15 mouse cellular contexts compared by ENCODE assay signal in genomic region chr17:84749297-84749696, GRCm38 (mm10). TPM values are rescaled to one million over a fixed set of nuclear protein-coding genes. Genes with fewer than 3 reads are reported as not detected.
A peak's percentile ranks its signal among the peaks of the same experiment; 100 is the strongest.
DNase-seq lines count a peak whose midpoint lies in the region; ATAC-seq and TF ChIP-seq lines count a peak whose summit lies in the region.
"Had no signal": no experiment of that assay in that cellular context is flagged by ENCODE, and none has a peak within 500 bp of the region (broad histone marks: within the 10 kb centered on the region; RNA-seq: fewer than 3 reads in every experiment).

No protein-coding gene starts in this region.

- H3K4me3 ChIP-seq in midbrain, embryonic 14.5 days (replicated peaks; ENCODE audit: low read depth, low read length) = no peak overlapping the region
- no peak overlapping the region for H3K4me3 ChIP-seq in midbrain, embryonic 11.5 days (ENCODE audit: low read depth, low read length)
- H3K4me3 ChIP-seq in forebrain, postnatal 0 days (ENCODE audit: low read depth, low read length) = no peak overlapping the region
- H3K4me3 ChIP-seq: embryonic facial prominence, embryonic 15.5 days; kidney, embryonic 15.5 days; liver, embryonic 15.5 days had no signal

- peaks cover 3% of the 10 kb centered on the region; the same call in 1 of the 2 replicates for H3K36me3 ChIP-seq in midbrain, embryonic 14.5 days (ENCODE audit: control insufficient read depth, insufficient read depth, low read length)
- no peaks in the 10 kb centered on the region for H3K36me3 ChIP-seq in midbrain, embryonic 11.5 days (ENCODE audit: control insufficient read depth, insufficient read depth, low read length)
- peaks cover 6% of the 10 kb centered on the region; the same call in 1 of the 2 replicates for H3K36me3 ChIP-seq in forebrain, postnatal 0 days (ENCODE audit: insufficient read depth)

- no peak overlapping the region for H3K27ac ChIP-seq in midbrain, embryonic 14.5 days (replicated peaks; ENCODE audit: low read depth, low read length)
- H3K27ac ChIP-seq in midbrain, embryonic 11.5 days (ENCODE audit: low read depth, low read length) = no peak overlapping the region
- H3K27ac ChIP-seq in forebrain, postnatal 0 days (ENCODE audit: low read depth, low read length) = no peak overlapping the region
- H3K27ac ChIP-seq: embryonic facial prominence, embryonic 15.5 days; liver, embryonic 15.5 days had no signal

- no peak for TF ChIP-seq CTCF in forebrain, postnatal 0 days (IDR thresholded peaks at IDR 0.05; ENCODE audit: low read depth)

- no peak for ATAC-seq in midbrain, embryonic 14.5 days (ENCODE audit: low FRiP score, low TSS enrichment)
- ATAC-seq in midbrain, embryonic 11.5 days (ENCODE audit: low FRiP score) = no peak
- peak; percentile 86 for ATAC-seq in forebrain, postnatal 0 days
- no peak for ATAC-seq in cerebellum, adult (ENCODE audit: insufficient number of reproducible peaks, low FRiP score, low TSS enrichment)
- no peak for ATAC-seq in megakaryocyte progenitor cell, adult 5-6 weeks (replicated peaks; ENCODE audit: poor library complexity)

- peaks cover 35% of the 10 kb centered on the region for H3K4me1 ChIP-seq in midbrain, embryonic 14.5 days (ENCODE audit: control insufficient read depth, insufficient read depth, low read length)
- H3K4me1 ChIP-seq in midbrain, embryonic 11.5 days (ENCODE audit: control insufficient read depth, insufficient read depth, low read length) = peaks cover 12% of the 10 kb centered on the region
- H3K4me1 ChIP-seq in forebrain, postnatal 0 days (ENCODE audit: insufficient read depth) = no peaks in the 10 kb centered on the region
- H3K4me1 ChIP-seq: embryonic facial prominence, embryonic 15.5 days had no signal

- 46% methylated on average over 8 of the region's 8 CpGs for WGBS in midbrain, embryonic 14.5 days
- 85% methylated on average over 8 of the region's 8 CpGs for WGBS in midbrain, embryonic 11.5 days
- WGBS in forebrain, postnatal 0 days = 14% methylated on average over 8 of the region's 8 CpGs

- H3K9ac ChIP-seq in midbrain, embryonic 14.5 days (replicated peaks; ENCODE audit: low read length) = no peak overlapping the region
- no peak overlapping the region for H3K9ac ChIP-seq in midbrain, embryonic 11.5 days (ENCODE audit: low read length)
- H3K9ac ChIP-seq in forebrain, postnatal 0 days = no peak overlapping the region
- H3K9ac ChIP-seq: embryonic facial prominence, embryonic 15.5 days; kidney, embryonic 15.5 days; liver, embryonic 15.5 days had no signal

- no peaks in the 10 kb centered on the region for H3K27me3 ChIP-seq in midbrain, embryonic 14.5 days (ENCODE audit: control insufficient read depth, insufficient read depth, low read length)
- no peaks in the 10 kb centered on the region for H3K27me3 ChIP-seq in midbrain, embryonic 11.5 days (ENCODE audit: control insufficient read depth, insufficient read depth, low read length)
- H3K27me3 ChIP-seq in forebrain, postnatal 0 days (ENCODE audit: insufficient read depth, low read length) = no peaks in the 10 kb centered on the region
- H3K27me3 ChIP-seq: embryonic facial prominence, embryonic 15.5 days; kidney, embryonic 15.5 days; liver, embryonic 15.5 days had no signal

- H3K4me2 ChIP-seq in midbrain, embryonic 14.5 days (ENCODE audit: low read length) = no peak overlapping the region
- H3K4me2 ChIP-seq in midbrain, embryonic 11.5 days = no peak overlapping the region
- no peak overlapping the region for H3K4me2 ChIP-seq in forebrain, postnatal 0 days (ENCODE audit: low read depth)
- H3K4me2 ChIP-seq: embryonic facial prominence, embryonic 15.5 days; heart, embryonic 11.5 days; kidney, embryonic 15.5 days; liver, embryonic 15.5 days had no signal

- DNase-seq in midbrain, embryonic 14.5 days = peak; percentile 61
- DNase-seq in midbrain, embryonic 11.5 days (ENCODE audit: low spot score, missing footprints) = no peak
- DNase-seq in forebrain, postnatal 0 days = peak; percentile 57
- peak; percentile 21 to 66 for DNase-seq in layer of hippocampus, postnatal 14 days (ENCODE audit: low spot score in 2 of 2)
- no peak for DNase-seq in thymus, postnatal 14 days
- DNase-seq: adrenal gland, postnatal 25 days; cerebellum, postnatal 10 days; lung, postnatal 4 days; right cerebral cortex, postnatal 14 days had no signal

- no peaks in the 10 kb centered on the region for H3K9me3 ChIP-seq in midbrain, embryonic 14.5 days (ENCODE audit: control insufficient read depth, low read length)
- H3K9me3 ChIP-seq in midbrain, embryonic 11.5 days (ENCODE audit: control insufficient read depth, low read length) = no peaks in the 10 kb centered on the region
- no peaks in the 10 kb centered on the region for H3K9me3 ChIP-seq in forebrain, postnatal 0 days (ENCODE audit: low read length)
- H3K9me3 ChIP-seq: embryonic facial prominence, embryonic 15.5 days; kidney, embryonic 15.5 days; liver, embryonic 15.5 days had no signal

RNA-seq across cellular contexts. Expression of gene Lrpprc, which starts 41.3 kb away (rescaled TPM):
- 36.4 and 51.4 TPM in 2 replicates for polyA plus RNA-seq in midbrain, embryonic 14.5 days (2014; fragmentation: Nextera tagmentation; extraction: Ambion mirVana)
- polyA plus RNA-seq in midbrain, embryonic 11.5 days (2014; fragmentation: Nextera tagmentation; extraction: Ambion mirVana) = 53.9 and 59.1 TPM in 2 replicates
- total RNA-seq in forebrain, postnatal 0 days (2014; rRNA removed) = 66.9 and 76.7 TPM in 2 replicates
- 25.7 and 36.7 TPM in 2 replicates for polyA plus RNA-seq in forebrain, postnatal 0 days (2015; fragmentation: Nextera tagmentation; extraction: Ambion mirVana)
- 10 to 100 TPM; 63.5 to 66.1 TPM for total RNA-seq in layer of hippocampus, postnatal 14 days (2021)
- 42.0 and 53.0 TPM in 2 replicates for total RNA-seq in megakaryocyte progenitor cell, adult 5-6 weeks (2015)
- 76.3 and 91.4 TPM in 2 replicates for total RNA-seq in megakaryocyte progenitor cell, adult 5-6 weeks (2017)

Comparison
In these comparisons a context has a peak if more than half of its experiments do, and no peak if none do; other contexts are left out.
1. DNase-seq: peak in midbrain, embryonic 14.5 days (single experiment), forebrain, postnatal 0 days (single experiment) and layer of hippocampus, postnatal 14 days (2 of 2); none in midbrain, embryonic 11.5 days (single experiment) and thymus, postnatal 14 days (single experiment).